Mouse (Mus musculus) cerebellum, postnatal 4 days (tissue): Measurements from ENCODE around the gene Foxp1.
A peak's percentile ranks its signal among the peaks of the same experiment; 100 is the strongest.

Experiments used
- DNase-seq, 2 experiments: peaks; one replicate each; pipeline ENCODE4 v3.0.0; 2022; ENCODE audit warnings: low spot score in 2 of 2, mixed read lengths in 1 of 2

The Foxp1 gene

GRCm38 (mm10) chr6:99522359-99523108 lies at the start of gene Foxp1:
Foxp1 (minus strand) TSS chr6:99522721.
- DNase-seq, result peak in 1 of 2 experiments; percentile 73

GRCm38 (mm10) chr6:99572071-99572470 lies 49.5 kb upstream of the Foxp1 start:
- DNase-seq, result no peak

GRCm38 (mm10) chr6:99566921-99567320 lies 44.4 kb upstream of the Foxp1 start:
- DNase-seq, result no peak

DNA sequence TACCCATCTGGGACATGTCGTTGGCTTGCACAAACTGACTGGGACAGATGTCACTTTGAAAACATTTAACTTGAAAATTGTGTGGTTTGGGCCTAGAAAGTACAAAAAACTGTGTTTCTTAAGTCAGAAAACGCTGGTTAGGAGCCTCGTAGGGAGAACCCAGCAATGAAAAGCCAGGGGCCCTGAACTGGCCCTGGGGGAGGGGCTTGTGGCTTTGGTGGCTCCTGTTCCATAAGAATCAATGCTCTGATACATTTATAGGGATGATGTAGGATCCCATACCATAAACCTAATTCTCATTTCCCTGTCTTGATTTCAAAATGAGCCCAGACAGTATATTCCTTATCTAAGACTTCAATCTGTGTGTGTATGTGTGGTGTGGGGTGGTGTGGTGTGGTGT lies 42.2 kb upstream of the Foxp1 start:
- DNase-seq, result no peak

GRCm38 (mm10) chr6:99556950-99557349 lies 34.4 kb upstream of the Foxp1 start:
- no peak for DNase-seq

GRCm38 (mm10) chr6:99552816-99553215 lies 30.3 kb upstream of the Foxp1 start:
- DNase-seq, result no peak

GRCm38 (mm10) chr6:99546416-99546815 lies 23.9 kb upstream of the Foxp1 start:
- DNase-seq, result no peak

DNA sequence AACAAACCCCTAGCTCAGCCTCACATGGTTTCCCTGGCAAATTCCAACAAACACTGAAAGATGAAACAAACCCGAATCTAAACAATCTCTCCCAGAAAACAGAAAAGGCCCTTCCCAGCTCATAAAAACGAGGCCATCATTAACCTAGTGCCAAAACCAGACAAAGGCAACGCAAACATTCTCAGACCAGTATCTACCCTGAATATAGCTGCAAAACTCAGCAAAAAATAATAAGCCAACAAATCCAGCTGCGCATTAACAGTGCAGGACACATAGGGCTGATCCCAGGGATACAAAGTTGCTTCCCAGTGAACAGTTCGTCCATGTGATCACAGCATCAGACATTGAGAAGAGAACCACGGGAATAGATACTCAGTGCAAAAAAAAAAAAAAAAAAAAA lies 22.9 kb upstream of the Foxp1 start:
- no peak for DNase-seq

GRCm38 (mm10) chr6:99541105-99541504 lies 18.6 kb upstream of the Foxp1 start:
- no peak for DNase-seq

- no peak for DNase-seq
Observed at GRCm38 (mm10) chr6:99540653-99541052, 18.1 kb upstream of the Foxp1 start.

DNA sequence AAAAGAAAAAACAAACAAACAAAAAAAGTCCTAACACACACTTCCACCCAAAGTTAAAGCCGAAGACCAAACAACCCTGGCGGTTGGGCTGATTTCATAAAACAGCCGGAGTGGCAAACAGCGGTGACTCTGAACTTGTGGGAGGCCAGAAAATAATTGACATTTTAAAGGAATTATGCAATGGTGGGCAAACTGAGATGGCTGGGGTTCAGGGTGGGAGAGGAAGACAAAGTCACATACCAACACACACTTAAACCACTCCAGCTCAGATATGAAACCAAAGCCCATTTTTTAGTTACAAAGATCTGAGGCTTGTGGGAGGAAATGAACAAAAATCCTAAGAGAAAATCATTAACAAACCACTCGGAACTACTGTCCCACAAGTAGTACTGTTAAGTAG lies 17.6 kb upstream of the Foxp1 start:
- DNase-seq, result no peak

DNA sequence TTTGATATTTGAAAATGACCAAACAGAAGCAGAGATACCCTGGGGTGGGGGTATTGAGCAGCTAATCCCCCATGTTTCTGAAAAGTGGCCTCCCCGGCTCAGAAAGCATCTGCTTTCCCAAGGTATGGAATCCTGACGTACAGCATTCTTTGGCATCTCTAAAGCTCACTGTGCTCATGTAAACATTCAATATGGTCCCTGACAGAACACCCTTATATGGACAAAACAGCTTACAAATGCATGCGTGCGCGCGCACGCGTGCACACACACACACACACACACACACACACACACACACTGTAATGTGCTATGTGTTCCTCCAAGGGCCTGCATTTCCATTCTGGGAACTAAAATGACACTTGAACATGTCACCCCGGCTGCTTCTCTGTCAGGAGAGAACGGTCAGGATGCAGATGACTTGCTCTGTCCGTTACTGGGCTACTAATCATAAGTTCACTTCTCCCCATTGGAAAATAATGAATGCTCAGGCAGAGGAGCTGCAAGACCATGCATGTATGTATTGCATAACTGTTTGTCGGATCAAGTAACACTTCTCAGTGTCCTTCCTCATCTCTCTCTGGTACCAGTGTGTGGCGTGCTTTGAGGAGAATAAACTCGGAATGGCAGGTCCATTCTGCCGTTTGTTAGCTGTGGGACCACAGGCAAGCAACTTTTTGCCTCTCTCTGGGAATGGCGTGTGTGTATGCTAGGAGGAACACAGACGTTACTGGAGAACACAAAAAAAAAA lies 15.8 kb upstream of the Foxp1 start:
- no peak for DNase-seq

GRCm38 (mm10) chr6:99534211-99534745 lies 11.8 kb upstream of the Foxp1 start:
- no peak for DNase-seq

- DNase-seq, result no peak
Observed at GRCm38 (mm10) chr6:99532458-99532857, 9.9 kb upstream of the Foxp1 start.

GRCm38 (mm10) chr6:99528972-99529371 lies 6.5 kb upstream of the Foxp1 start:
- no peak for DNase-seq

- DNase-seq, result no peak
Observed at GRCm38 (mm10) chr6:99527457-99528105, 5.1 kb upstream of the Foxp1 start.

- DNase-seq, result peak in 1 of 2 experiments; percentile 27
Observed at GRCm38 (mm10) chr6:99525351-99525750, 2.8 kb upstream of the Foxp1 start.

GRCm38 (mm10) chr6:99523679-99524370 lies 1.3 kb upstream of the Foxp1 start:
- DNase-seq, result no peak

DNA sequence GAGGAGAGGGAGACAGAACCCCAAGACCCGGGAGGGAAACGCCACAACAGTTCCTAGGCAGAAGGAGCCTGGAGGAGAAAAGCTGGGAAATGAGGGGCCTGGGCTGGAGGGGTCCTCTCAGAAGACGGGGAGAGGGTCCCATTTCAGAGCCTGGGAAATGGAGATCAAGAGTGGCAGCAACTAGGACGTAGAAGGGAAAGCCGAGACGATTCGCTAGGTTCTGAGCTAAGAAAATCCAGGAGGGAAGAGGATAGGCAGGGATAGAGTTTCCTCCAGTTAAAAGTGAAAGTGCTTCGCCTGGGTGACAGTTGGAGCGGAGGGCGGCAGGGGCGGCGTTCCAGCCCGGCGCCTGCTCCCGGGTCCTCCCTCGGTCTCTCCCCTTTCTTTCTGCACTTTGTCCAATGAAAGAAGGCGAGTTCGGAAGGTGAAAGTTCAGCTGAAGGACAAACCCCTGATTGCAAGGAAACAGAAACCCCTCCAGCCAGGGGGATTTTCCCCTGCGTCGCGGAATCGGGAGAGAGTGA lies 650 bp upstream of the Foxp1 start:
- peak in 1 of 2 experiments; percentile 66 for DNase-seq

DNA sequence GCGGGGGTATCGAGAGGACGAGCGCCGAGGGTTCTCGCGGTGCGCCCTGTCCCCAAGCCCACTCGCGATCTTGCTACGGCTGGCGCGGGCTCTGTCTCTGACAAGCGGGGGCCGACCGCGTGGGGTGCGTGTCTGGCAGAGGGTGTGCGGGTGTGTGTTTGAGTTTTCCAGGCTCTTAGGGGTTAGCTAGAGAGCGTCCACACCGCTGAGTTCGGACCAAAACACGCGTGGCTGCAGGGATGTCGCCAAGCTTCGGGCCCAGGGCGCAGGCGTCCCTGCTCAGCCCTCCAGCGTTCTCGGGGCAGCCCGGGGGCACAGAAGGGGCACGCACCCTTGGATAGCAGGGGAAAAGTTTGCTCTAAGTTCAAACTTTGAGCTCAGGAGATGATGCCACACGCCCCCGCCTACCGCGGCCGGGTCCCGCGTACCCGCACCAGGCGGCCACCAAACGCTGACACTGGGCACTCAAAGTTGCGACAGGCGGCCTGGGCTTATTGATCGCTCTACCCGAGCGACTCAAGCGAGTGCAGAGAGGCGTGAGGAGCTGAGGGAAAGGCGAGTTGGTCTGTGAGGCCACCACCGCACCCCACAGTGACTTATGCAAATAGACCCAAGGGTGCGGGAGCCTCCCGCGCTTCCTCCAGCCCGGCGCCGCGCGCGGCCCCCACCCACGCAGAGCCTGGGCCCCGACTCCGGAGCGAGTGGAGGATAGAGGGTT lies 721 bp downstream of the Foxp1 start:
- no peak for DNase-seq
